Mouse (Mus musculus) lung, embryonic 14.5 days (tissue): Measurements from ENCODE around the gene Serpinb8. TPM values are rescaled to one million over a fixed set of nuclear protein-coding genes. Genes with fewer than 3 reads are reported as not detected.
A peak's percentile ranks its signal among the peaks of the same experiment; 100 is the strongest.

Experiments
- ATAC-seq: fragments of 200-750 bp; cut with Nextera tagmentation; 2 replicates; pipeline ENCODE4 v1.8.0; 2017; ENCODE audit warnings: mild to moderate bottlenecking, moderate TSS enrichment, moderate library complexity; ENCODE audit not compliant: insufficient read depth
- DNase-seq: peaks from one replicate; pipeline ENCODE4 v3.0.0-alpha.2; 2015
- H3K27ac ChIP-seq: fragments of 300-500 bp; sonication (generic); 2 replicates; pipeline ENCODE4 v1.5.1; 2014; ENCODE audit warnings: low read depth, mild to moderate bottlenecking, moderate library complexity
- H3K27me3 ChIP-seq: fragments of 300-500 bp; sonication (generic); 2 replicates; pipeline ENCODE4 v1.6.1; 2014; ENCODE audit warnings: low read length, control low read depth; ENCODE audit not compliant: insufficient read depth
- H3K36me3 ChIP-seq: fragments of 300-500 bp; sonication (generic); 2 replicates; pipeline ENCODE4 v1.6.1; 2014; ENCODE audit warnings: control low read depth; ENCODE audit not compliant: insufficient read depth
- H3K4me1 ChIP-seq: fragments of 300-500 bp; sonication (generic); 2 replicates; pipeline ENCODE4 v1.6.1; 2014; ENCODE audit warnings: antibody characterized with exemption, control low read depth; ENCODE audit not compliant: insufficient read depth
- H3K4me2 ChIP-seq: fragments of 300-500 bp; sonication (generic); 2 replicates; pipeline ENCODE4 v1.6.1; 2014; ENCODE audit warnings: mild to moderate bottlenecking
- H3K4me3 ChIP-seq: fragments of 300-500 bp; sonication (generic); 2 replicates; pipeline ENCODE4 v1.5.1; 2014; ENCODE audit warnings: low read depth, low read length
- H3K9ac ChIP-seq: fragments of 300-500 bp; sonication (generic); 2 replicates; pipeline ENCODE4 v1.6.1; 2014
- H3K9me3 ChIP-seq: fragments of 300-500 bp; sonication (generic); 2 replicates; pipeline ENCODE4 v1.6.1; 2016; ENCODE audit warnings: low read depth, low read length, control low read depth
- CTCF ChIP-seq: IDR thresholded peaks from 2 replicates; pipeline ENCODE4 v1.5.1; 2016; ENCODE audit warnings: antibody characterized with exemption, low read depth
- WGBS: fragments of 180-500 bp; shearing (Covaris S2); extraction: QIAGEN DNeasy Blood & Tissue Kit; methylation state at CpG from one replicate; pipeline ENCODE4 v1.1.7; 2014; 5-methylcytosine and 5-hydroxymethylcytosine counted together
- polyA plus RNA-seq: library from polyadenylated mRNA; unstranded; fragments of >200 nt; fragmentation: Nextera tagmentation; extraction: Ambion mirVana; gene quantifications from 2 replicates; pipeline ENCODE4 v1.2.1, GENCODE M21; 2014

Serpinb8 gene
- polyA plus RNA-seq, 1 experiment from 2014 or later: 5.1 TPM

GRCm38 (mm10) chr1:107582900-107583299 lies 6.9 kb upstream of the Serpinb8 start:
- DNase-seq (no peak), ATAC-seq (no peak)
- TF ChIP-seq CTCF: no peak
- Histone ChIP-seq H3K4me2 (no peak overlapping the region), H3K9me3 (no peaks in the 10 kb centered on the region), H3K4me1 (no peaks in the 10 kb centered on the region), H3K27ac (no peak overlapping the region), H3K36me3 (no peaks in the 10 kb centered on the region), H3K4me3 (no peak overlapping the region), H3K27me3 (no peaks in the 10 kb centered on the region), H3K9ac (no peak overlapping the region)

GRCm38 (mm10) chr1:107583958-107584376 lies 5.8 kb upstream of the Serpinb8 start:
- Histone ChIP-seq H3K27ac (no peak overlapping the region), H3K9ac (no peak overlapping the region), H3K36me3 (no peaks in the 10 kb centered on the region), H3K4me1 (no peaks in the 10 kb centered on the region), H3K4me3 (no peak overlapping the region), H3K9me3 (no peaks in the 10 kb centered on the region), H3K4me2 (no peak overlapping the region), H3K27me3 (no peaks in the 10 kb centered on the region)
- no peak for TF ChIP-seq CTCF
- ATAC-seq (no peak), DNase-seq (no peak)
- 43% methylated on average over 1 of the region's 1 CpGs for WGBS

GRCm38 (mm10) chr1:107584932-107585331 lies 4.9 kb upstream of the Serpinb8 start:
- H3K4me2 ChIP-seq: no peak overlapping the region
- no peak overlapping the region for H3K27ac ChIP-seq
- no peak overlapping the region for H3K4me3 ChIP-seq
- peaks cover 4% of the 10 kb centered on the region; the same call in 1 of the 2 replicates for H3K4me1 ChIP-seq
- H3K9me3 ChIP-seq: no peaks in the 10 kb centered on the region
- DNase-seq: no peak
- ATAC-seq: no peak
- TF ChIP-seq CTCF: no peak
- H3K36me3 ChIP-seq: no peaks in the 10 kb centered on the region
- H3K27me3 ChIP-seq: no peaks in the 10 kb centered on the region
- no peak overlapping the region for H3K9ac ChIP-seq
- WGBS: 84% methylated on average over 3 of the region's 3 CpGs

GRCm38 (mm10) chr1:107586196-107586595 lies 3.6 kb upstream of the Serpinb8 start:
- Histone ChIP-seq H3K36me3 (no peaks in the 10 kb centered on the region), H3K4me1 (peaks cover 8% of the 10 kb centered on the region; the same call in 1 of the 2 replicates), H3K9me3 (no peaks in the 10 kb centered on the region), H3K4me2 (no peak overlapping the region), H3K4me3 (no peak overlapping the region), H3K9ac (no peak overlapping the region), H3K27me3 (no peaks in the 10 kb centered on the region), H3K27ac (no peak overlapping the region)
- 66% methylated on average over 3 of the region's 3 CpGs for WGBS
- no peak for TF ChIP-seq CTCF
- DNase-seq (no peak), ATAC-seq (no peak)

- Histone ChIP-seq H3K27ac (no peak overlapping the region), H3K4me1 (peaks cover 8% of the 10 kb centered on the region; the same call in 1 of the 2 replicates), H3K4me2 (no peak overlapping the region), H3K4me3 (no peak overlapping the region), H3K27me3 (no peaks in the 10 kb centered on the region), H3K36me3 (no peaks in the 10 kb centered on the region), H3K9me3 (no peaks in the 10 kb centered on the region), H3K9ac (no peak overlapping the region)
- no peak for DNase-seq
- no peak for TF ChIP-seq CTCF
- no peak for ATAC-seq
These were observed 1.6 kb upstream of the Serpinb8 start for GRCm38 (mm10) chr1:107588206-107588605.

DNA sequence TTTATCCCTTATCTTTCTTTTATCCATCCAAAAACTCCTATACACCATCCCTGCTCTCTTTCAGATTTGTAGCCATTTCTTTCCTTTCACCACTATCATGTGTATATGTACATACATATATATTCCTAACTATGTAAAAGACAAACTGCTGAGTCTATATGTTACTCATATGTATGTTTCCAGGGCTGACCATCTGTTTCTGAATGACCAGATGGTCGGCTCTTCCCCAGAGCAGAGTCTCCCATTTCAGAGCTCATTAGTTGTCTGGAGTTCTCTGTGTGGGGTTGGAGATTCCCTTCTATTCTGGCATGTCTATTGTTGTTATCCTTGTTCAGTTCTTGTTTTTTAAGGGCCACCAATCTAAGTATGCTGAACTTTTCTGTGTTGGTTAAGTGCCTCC lies 1.2 kb upstream of the Serpinb8 start:
- no peak overlapping the region for H3K27ac ChIP-seq
- DNase-seq (no peak), ATAC-seq (no peak)
- H3K36me3 ChIP-seq: no peaks in the 10 kb centered on the region
- H3K27me3 ChIP-seq: no peaks in the 10 kb centered on the region
- no peak overlapping the region for H3K4me3 ChIP-seq
- no peaks in the 10 kb centered on the region for H3K9me3 ChIP-seq
- peaks cover 8% of the 10 kb centered on the region; the same call in 1 of the 2 replicates for H3K4me1 ChIP-seq
- no peak overlapping the region for H3K4me2 ChIP-seq
- WGBS: 57% methylated on average over 1 of the region's 1 CpGs
- no peak overlapping the region for H3K9ac ChIP-seq
- TF ChIP-seq CTCF: no peak

DNA sequence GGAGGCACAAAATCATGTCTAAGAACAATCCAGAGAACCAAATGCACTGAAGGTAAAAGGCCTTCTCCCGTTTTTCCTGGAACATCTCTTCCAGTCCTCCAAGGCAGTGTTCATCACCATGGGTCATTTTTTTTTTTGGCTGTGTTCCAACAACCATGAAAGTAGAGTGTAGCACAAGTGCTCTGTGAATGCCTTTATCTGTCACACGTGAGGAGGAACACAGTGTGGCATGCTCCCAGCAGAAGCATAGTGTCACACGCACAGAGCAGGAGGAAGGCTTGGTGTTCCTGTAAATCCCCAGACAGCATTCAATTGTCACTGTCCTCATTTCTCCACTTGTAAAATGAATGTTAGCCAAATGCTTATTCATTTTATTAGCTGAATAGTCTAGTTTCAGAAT lies 2.8 kb downstream of the Serpinb8 start:
- TF ChIP-seq CTCF: no peak
- Histone ChIP-seq H3K9ac (no peak overlapping the region), H3K9me3 (no peaks in the 10 kb centered on the region), H3K4me1 (peaks cover 8% of the 10 kb centered on the region; the same call in 1 of the 2 replicates), H3K27me3 (no peaks in the 10 kb centered on the region), H3K27ac (no peak overlapping the region), H3K4me2 (no peak overlapping the region), H3K36me3 (no peaks in the 10 kb centered on the region), H3K4me3 (no peak overlapping the region)
- WGBS: 40% methylated on average over 3 of the region's 3 CpGs
- DNase-seq (peak; percentile 35), ATAC-seq (no peak)

GRCm38 (mm10) chr1:107593469-107593868 lies 3.7 kb downstream of the Serpinb8 start:
- Histone ChIP-seq H3K27ac (no peak overlapping the region), H3K4me2 (no peak overlapping the region), H3K4me3 (no peak overlapping the region), H3K36me3 (no peaks in the 10 kb centered on the region), H3K9ac (no peak overlapping the region), H3K9me3 (no peaks in the 10 kb centered on the region), H3K27me3 (no peaks in the 10 kb centered on the region), H3K4me1 (peaks cover 8% of the 10 kb centered on the region; the same call in 1 of the 2 replicates)
- TF ChIP-seq CTCF: peak; percentile 21; the same call in 1 of the 2 replicates
- no peak for ATAC-seq
- DNase-seq: no peak
- 47% methylated on average over 2 of the region's 2 CpGs for WGBS
